Mouse (Mus musculus) liver, embryonic 11.5 days (tissue): ENCODE results near the gene Tfap2a. TPM values are rescaled to one million over a fixed set of nuclear protein-coding genes. Genes with fewer than 3 reads are reported as not detected.

Experiments
- ATAC-seq: fragments of 200-750 bp; cut with Nextera tagmentation; replicated peaks from 2 replicates; pipeline ENCODE4 v1.8.0; 2017; ENCODE audit warnings: moderate number of reproducible peaks, mild to moderate bottlenecking, moderate TSS enrichment, moderate library complexity; ENCODE audit not compliant: low FRiP score
- DNase-seq: peaks from one replicate; pipeline ENCODE4 v3.0.0-alpha.2; 2017; ENCODE audit warnings: low spot score
- H3K27ac ChIP-seq: fragments of 300-500 bp; sonication (generic); 2 replicates; pipeline ENCODE4 v1.5.1; 2014; ENCODE audit warnings: mild to moderate bottlenecking, low read depth, low read length, control low read depth
- H3K27me3 ChIP-seq: fragments of 300-500 bp; sonication (generic); replicated peaks from 2 replicates; pipeline ENCODE4 v1.6.1; 2014; ENCODE audit warnings: low read length, mixed read lengths; ENCODE audit not compliant: control insufficient read depth, insufficient read depth
- H3K36me3 ChIP-seq: fragments of 300-500 bp; sonication (generic); 2 replicates; pipeline ENCODE4 v1.6.1; 2014; ENCODE audit warnings: mild to moderate bottlenecking, low read length, moderate library complexity, mixed read lengths; ENCODE audit not compliant: control insufficient read depth, insufficient read depth
- H3K4me1 ChIP-seq: fragments of 300-500 bp; sonication (generic); replicated peaks from 2 replicates; pipeline ENCODE4 v1.6.1; 2014; ENCODE audit warnings: low read length, mixed read lengths; ENCODE audit not compliant: control insufficient read depth, insufficient read depth
- H3K4me2 ChIP-seq: fragments of 300-500 bp; sonication (generic); 2 replicates; pipeline ENCODE4 v1.6.1; 2014; ENCODE audit warnings: mild to moderate bottlenecking, control low read depth, moderate library complexity
- H3K4me3 ChIP-seq: fragments of 300-500 bp; sonication (generic); 2 replicates; pipeline ENCODE4 v1.5.1; 2014; ENCODE audit warnings: low read depth, low read length, control low read depth
- H3K9ac ChIP-seq: fragments of 300-500 bp; sonication (generic); 2 replicates; pipeline ENCODE4 v1.6.1; 2014; ENCODE audit warnings: low read depth, low read length, control low read depth
- H3K9me3 ChIP-seq: fragments of 300-500 bp; sonication (generic); 2 replicates; pipeline ENCODE4 v1.6.1; 2016; ENCODE audit warnings: low read length, inconsistent platforms, mixed read lengths; ENCODE audit not compliant: control insufficient read depth
- WGBS: fragments of 180-500 bp; shearing (Covaris S2); extraction: QIAGEN DNeasy Blood & Tissue Kit; methylation state at CpG from one replicate; pipeline ENCODE4 v1.1.7; 2014; 5-methylcytosine and 5-hydroxymethylcytosine counted together
- polyA plus RNA-seq: library from polyadenylated mRNA; unstranded; fragments of >200 nt; fragmentation: Nextera tagmentation; extraction: Ambion mirVana; gene quantifications from 2 replicates; pipeline ENCODE4 v1.2.1, GENCODE M21; 2014

Tfap2a gene
- 0.22 and 0.34 TPM in 2 replicates for polyA plus RNA-seq

DNA sequence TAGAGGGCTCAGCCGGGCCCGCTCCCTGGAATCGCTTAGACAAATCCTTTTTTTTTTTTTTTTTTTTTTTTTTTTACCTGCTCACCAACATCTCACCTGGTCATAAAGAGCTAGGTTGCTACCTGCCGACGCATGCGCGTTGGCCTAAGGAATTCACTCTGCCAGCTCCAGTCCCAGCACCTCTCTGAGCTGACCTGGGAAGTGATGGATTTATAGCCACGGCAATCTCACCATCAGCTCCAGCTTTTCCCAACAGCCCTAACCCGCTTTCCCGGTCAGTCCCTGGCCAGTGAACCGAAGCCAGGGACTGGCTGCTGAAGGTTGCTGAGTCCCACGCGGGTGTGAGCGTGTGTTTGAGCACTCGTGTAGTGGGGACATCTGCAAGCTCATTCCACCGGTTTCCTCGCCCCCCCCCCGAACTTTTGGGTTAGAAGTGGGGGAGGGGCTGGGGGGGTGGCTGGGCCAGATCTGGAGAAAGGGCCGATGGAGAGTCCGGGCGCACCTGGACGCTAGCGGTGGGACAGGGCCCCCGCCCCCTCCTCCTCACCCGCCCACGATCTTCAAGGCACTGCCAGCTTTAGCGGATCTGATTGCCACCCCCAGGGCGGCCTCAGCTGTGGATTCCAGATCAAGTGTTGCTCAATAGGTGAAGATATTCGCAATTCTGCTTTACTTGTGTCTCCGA is at the start of gene Tfap2a:
Gene Tfap2a (minus strand): TSS at position 181 of the 685 bp plus-strand sequence.
- WGBS: 4% methylated on average over 28 of the region's 30 CpGs

DNA sequence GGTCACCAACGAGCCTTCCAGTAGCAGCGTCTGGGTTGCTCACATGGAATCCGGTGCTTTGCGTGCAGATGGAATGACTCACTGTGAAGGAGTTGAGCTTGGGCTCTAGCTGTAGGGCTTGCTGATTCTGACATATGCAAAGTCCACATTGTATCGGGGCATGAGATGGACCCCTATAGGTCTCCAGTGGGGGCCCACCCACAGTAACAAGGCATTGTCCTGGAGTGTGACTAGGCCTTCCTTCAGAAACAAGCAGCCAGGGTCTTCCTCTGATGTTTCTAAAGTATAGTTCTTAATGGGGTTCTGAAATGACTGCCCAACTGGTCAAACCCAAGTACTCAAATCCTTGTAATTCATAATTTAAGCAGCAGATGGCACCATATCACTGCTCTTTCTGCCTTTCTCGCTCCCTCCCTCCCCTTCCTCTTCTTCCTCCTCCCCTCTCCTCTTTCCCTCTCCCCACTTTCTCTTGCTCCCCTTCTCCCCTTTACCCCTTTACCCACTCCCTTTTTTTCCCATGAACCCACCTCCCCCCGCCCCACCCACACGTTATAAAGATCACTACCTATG is 46.1 kb upstream of the Tfap2a start:
- DNase-seq (no peak), ATAC-seq (no peak)
- Histone ChIP-seq H3K9me3 (no peaks in the 10 kb centered on the region), H3K27ac (no peak overlapping the region), H3K4me1 (no peaks in the 10 kb centered on the region), H3K4me2 (no peak overlapping the region), H3K4me3 (no peak overlapping the region), H3K36me3 (no peaks in the 10 kb centered on the region), H3K9ac (no peak overlapping the region), H3K27me3 (no peaks in the 10 kb centered on the region)
- WGBS: 40% methylated on average over 8 of the region's 8 CpGs

More for the DNA sequence above, at the start of gene Tfap2a:
- Histone ChIP-seq H3K9me3 (no peaks in the 10 kb centered on the region; the same call in 1 of the 2 replicates), H3K27ac (no peak within 1 kb of the TSS), H3K4me2 (no peak within 1 kb of the TSS), H3K4me3 (no peak within 1 kb of the TSS), H3K4me1 (0 out of 2 replicates have a peak, but pooled peaks cover 2% of the 10 kb centered on the region), H3K9ac (no peak within 1 kb of the TSS), H3K36me3 (no peaks in the 10 kb centered on the region), H3K27me3 (peaks cover 100% of the 10 kb centered on the region)
- ATAC-seq (no peak), DNase-seq (peak; percentile 28)

DNA sequence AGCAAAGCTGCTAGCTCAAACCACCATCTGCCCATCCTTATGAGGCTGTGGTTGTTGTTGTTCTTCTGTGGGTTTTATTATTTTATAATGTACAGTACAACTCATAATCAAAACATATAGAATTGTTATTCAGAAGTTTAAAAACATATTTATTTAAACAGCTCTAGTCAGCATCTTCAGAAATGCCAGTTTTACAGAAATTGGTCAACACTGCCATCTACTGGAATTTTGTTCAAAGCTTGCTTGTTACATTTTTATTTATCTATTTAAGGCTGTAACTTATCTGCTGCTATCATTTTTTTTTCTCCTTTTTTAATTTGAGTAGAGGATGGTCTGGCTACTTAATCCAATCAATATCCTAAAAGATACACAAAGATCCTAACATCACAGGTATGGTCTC is 19.8 kb upstream of the Tfap2a start:
- H3K27ac ChIP-seq: no peak overlapping the region
- no peaks in the 10 kb centered on the region for H3K36me3 ChIP-seq
- H3K9ac ChIP-seq: no peak overlapping the region
- H3K27me3 ChIP-seq: no peaks in the 10 kb centered on the region
- no peaks in the 10 kb centered on the region for H3K4me1 ChIP-seq
- no peak for DNase-seq
- H3K9me3 ChIP-seq: no peaks in the 10 kb centered on the region
- no peak overlapping the region for H3K4me3 ChIP-seq
- H3K4me2 ChIP-seq: no peak overlapping the region
- no peak for ATAC-seq

DNA sequence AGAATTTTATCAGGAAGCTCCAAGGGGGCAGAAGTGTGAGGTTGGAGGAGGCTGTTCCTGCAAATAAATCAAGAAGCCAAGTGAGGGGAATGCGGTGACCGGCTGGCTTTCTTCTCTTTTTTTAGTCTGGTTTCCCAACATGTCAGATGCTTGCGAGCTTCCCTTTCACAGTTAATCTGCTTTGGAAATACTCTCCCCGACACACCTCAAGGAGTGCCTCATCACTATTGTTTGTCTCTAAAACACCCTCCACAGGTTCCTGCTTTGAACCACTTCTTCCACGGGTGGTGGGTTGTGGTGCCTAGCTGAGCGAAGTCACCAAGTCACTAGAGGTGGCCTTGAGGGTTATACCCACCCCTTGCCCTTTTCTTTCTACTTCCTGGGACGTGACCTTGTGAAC is 18.2 kb upstream of the Tfap2a start:
- Histone ChIP-seq H3K9ac (no peak overlapping the region), H3K9me3 (no peaks in the 10 kb centered on the region), H3K4me2 (no peak overlapping the region), H3K36me3 (no peaks in the 10 kb centered on the region), H3K4me1 (no peaks in the 10 kb centered on the region), H3K27ac (no peak overlapping the region), H3K27me3 (no peaks in the 10 kb centered on the region), H3K4me3 (no peak overlapping the region)
- no peak for ATAC-seq
- WGBS: 55% methylated on average over 7 of the region's 7 CpGs
- DNase-seq: no peak

DNA sequence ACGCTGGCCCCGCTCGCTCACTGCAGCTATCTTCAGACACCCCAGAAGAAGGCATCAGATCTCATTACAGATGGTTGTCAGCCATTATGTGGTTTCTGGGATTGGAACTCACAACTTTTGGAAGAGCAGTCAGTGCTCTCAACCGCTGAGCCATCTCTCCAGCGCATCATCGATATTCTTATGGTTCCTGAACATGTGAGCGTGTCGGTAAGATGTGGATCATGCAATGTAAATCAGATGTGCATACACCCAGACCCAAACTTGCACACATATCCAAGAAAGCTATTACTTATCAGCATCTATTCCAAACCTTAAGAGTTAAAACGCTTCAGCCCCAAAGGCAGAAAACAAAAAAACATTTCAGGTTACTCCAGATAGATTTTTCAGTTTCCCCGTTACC is 15.9 kb upstream of the Tfap2a start:
- no peaks in the 10 kb centered on the region for H3K4me1 ChIP-seq
- H3K36me3 ChIP-seq: no peaks in the 10 kb centered on the region
- H3K9ac ChIP-seq: no peak overlapping the region
- no peak overlapping the region for H3K4me3 ChIP-seq
- H3K4me2 ChIP-seq: no peak overlapping the region
- H3K27me3 ChIP-seq: no peaks in the 10 kb centered on the region
- whole genome bisulfite sequencing: 88% methylated on average over 10 of the region's 10 CpGs
- H3K9me3 ChIP-seq: no peaks in the 10 kb centered on the region
- no peak for DNase-seq
- H3K27ac ChIP-seq: no peak overlapping the region
- no peak for ATAC-seq

DNA sequence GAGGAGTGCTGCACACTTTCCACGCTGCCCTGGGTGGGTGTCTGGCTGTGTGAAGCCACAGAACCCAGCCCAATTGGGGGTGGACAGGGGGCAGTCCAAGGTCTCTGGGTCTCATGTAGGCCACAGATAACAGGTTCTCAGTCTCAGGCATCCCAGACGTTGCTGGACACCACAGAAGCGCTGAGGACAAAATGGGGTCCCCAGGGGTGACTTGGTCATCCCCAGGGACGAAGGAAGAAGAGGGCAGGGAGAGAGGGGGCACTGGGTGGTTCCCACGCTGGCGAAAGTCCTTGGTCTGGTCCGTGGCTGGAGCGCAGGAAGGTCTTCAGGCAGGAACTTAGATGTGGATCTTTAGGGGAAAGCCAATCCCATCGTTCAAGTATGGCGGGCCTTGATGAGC is 13.7 kb upstream of the Tfap2a start:
- H3K4me1 ChIP-seq: no peaks in the 10 kb centered on the region
- no peaks in the 10 kb centered on the region; the same call in 1 of the 2 replicates for H3K27me3 ChIP-seq
- H3K27ac ChIP-seq: no peak overlapping the region
- no peak overlapping the region for H3K4me3 ChIP-seq
- no peak overlapping the region for H3K9ac ChIP-seq
- DNase-seq: no peak
- H3K4me2 ChIP-seq: no peak overlapping the region
- ATAC-seq: no peak
- H3K36me3 ChIP-seq: no peaks in the 10 kb centered on the region
- H3K9me3 ChIP-seq: no peaks in the 10 kb centered on the region
- 80% methylated on average over 10 of the region's 10 CpGs for WGBS

DNA sequence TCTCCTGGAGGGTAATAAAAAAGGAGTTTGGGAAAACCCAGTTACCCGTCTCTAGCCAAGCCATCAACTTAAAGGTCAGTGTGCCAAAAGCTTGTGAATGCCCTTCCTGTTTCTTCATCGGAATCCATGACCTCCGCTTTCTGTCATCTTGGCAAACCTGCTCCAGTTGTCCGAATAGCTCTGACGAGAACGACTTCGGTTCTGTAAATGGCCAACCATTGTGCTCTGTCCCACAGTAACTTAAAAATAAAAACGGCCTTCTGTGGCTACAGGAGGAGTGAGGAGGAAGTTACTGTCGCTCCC is 11.4 kb upstream of the Tfap2a start:
- H3K4me3 ChIP-seq: no peak overlapping the region

DNA sequence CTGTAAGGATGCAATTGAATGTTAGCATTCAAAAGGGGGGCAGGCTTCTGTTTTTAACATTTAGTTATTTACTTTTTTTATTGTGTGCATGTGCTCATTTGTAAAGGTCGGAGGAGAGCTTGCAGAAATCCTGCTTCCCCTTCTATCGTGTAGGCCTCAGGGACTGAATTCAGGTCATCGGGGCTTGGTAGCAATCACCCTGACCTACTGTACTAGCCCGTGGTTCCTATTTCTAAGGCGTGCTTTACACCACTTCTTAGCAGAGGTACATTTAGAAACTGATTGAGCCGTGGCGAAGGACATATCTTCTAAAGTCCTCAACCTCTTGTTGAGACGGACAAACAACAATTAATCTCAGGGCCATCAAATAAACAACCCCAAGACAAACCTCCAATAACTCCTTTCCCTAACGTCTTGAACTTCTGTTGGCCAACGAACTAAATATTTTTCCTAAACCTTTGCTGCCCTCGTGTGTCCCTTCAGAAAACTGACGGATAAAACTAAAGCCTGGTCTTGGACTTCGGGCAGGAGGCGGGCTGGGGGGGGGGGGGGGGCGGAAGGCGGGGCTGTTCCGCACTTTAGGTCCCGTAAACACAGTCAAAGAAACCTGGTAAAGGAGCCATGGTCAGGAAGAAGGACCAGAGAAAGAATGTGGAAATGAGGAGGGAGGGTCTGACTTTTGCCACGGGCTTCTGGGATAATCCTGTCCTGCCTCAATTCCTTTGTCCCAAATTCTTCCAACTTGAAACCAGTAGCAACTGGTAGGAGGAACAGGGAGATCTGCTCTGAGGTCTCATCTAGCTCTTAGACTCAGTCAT is 10.8 kb upstream of the Tfap2a start:
- Histone ChIP-seq H3K36me3 (no peaks in the 10 kb centered on the region), H3K27me3 (peaks cover 24% of the 10 kb centered on the region), H3K4me3 (no peak overlapping the region), H3K9ac (no peak overlapping the region), H3K4me2 (peak overlapping the region; percentile 28), H3K27ac (no peak overlapping the region), H3K4me1 (no peaks in the 10 kb centered on the region), H3K9me3 (no peaks in the 10 kb centered on the region)
- no peak for DNase-seq
- no peak for ATAC-seq
- 14% methylated on average over 19 of the region's 19 CpGs for WGBS

More for the DNA sequence above, 11.4 kb upstream of the Tfap2a start:
- Histone ChIP-seq H3K27ac (no peak overlapping the region), H3K4me2 (no peak overlapping the region; the same call in 1 of the 2 replicates), H3K9ac (no peak overlapping the region), H3K4me1 (no peaks in the 10 kb centered on the region), H3K36me3 (no peaks in the 10 kb centered on the region), H3K27me3 (peaks cover 19% of the 10 kb centered on the region), H3K9me3 (no peaks in the 10 kb centered on the region)
- no peak for DNase-seq
- WGBS: 52% methylated on average over 9 of the region's 9 CpGs
- no peak for ATAC-seq
